Mouse (Mus musculus): Measurements from ENCODE around the gene Krtap29-1. TPM values are rescaled to one million over a fixed set of nuclear protein-coding genes. Genes with fewer than 3 reads are reported as not detected.

The Krtap29-1 gene
- polyA plus RNA-seq (2012; rRNA removed) = not detected in 2 replicates

GRCm38 (mm10) chr11:99978953-99979352, at the start of gene Krtap29-1:
Gene Krtap29-1 (minus strand): TSS chr11:99979053.

GRCm38 (mm10) chr11:100016112-100016511, 37.3 kb upstream of the Krtap29-1 start, which contains the start of gene Krt33a:
Gene Krt33a (minus strand): TSS chr11:100016212.

GRCm38 (mm10) chr11:99993620-99994383, 14.9 kb upstream of the Krtap29-1 start, which contains the start of gene Krtap17-1:
Gene Krtap17-1 (minus strand): TSS chr11:99993994.

GRCm38 (mm10) chr11:99986180-99986647, 7.4 kb upstream of the Krtap29-1 start, which contains the start of gene Krtap16-1:
Gene Krtap16-1 (minus strand): TSS chr11:99986597.

GRCm38 (mm10) chr11:99948175-99948574, 30.7 kb downstream of the Krtap29-1 start, which contains the start of gene Krtap9-5:
Gene Krtap9-5 (plus strand): TSS chr11:99948475.

GRCm38 (mm10) chr11:99935991-99936390, 42.9 kb downstream of the Krtap29-1 start, which contains the start of gene Krtap31-2:
Gene Krtap31-2 (plus strand): TSS chr11:99936291.

Other genes starting within 250 kb of the Krtap29-1 start
- gene Gm14180, start 244.8 kb downstream of the Krtap29-1 start, polyA plus RNA-seq (2012; rRNA removed) = not detected in 2 replicates
- gene Gm11595, start 206.1 kb downstream of the Krtap29-1 start, polyA plus RNA-seq (2012; rRNA removed) = not detected in 2 replicates
- not detected in 2 replicates for gene Krtap4-8, start 198.3 kb downstream of the Krtap29-1 start, polyA plus RNA-seq (2012; rRNA removed)
- not detected in 2 replicates for gene Krtap4-9, start 193.9 kb downstream of the Krtap29-1 start, polyA plus RNA-seq (2012; rRNA removed)
- not detected in 2 replicates for gene Gm11596, start 185.6 kb downstream of the Krtap29-1 start, polyA plus RNA-seq (2012; rRNA removed)
- gene Gm11569, start 180.1 kb downstream of the Krtap29-1 start, polyA plus RNA-seq (2012; rRNA removed) = 0.33 TPM in 1 of 2 replicates, not detected in the other
- not detected in 2 replicates for gene Gm11554, start 174.6 kb downstream of the Krtap29-1 start, polyA plus RNA-seq (2012; rRNA removed)
- not detected in 2 replicates for gene Krtap4-13, start 169.2 kb downstream of the Krtap29-1 start, polyA plus RNA-seq (2012; rRNA removed)
- gene Gm11564, start 163.4 kb downstream of the Krtap29-1 start, polyA plus RNA-seq (2012; rRNA removed) = not detected in 2 replicates
- not detected in 2 replicates for gene 2300003K06Rik, start 141.0 kb downstream of the Krtap29-1 start, polyA plus RNA-seq (2012; rRNA removed)
- 0.13 TPM in 1 of 2 replicates, not detected in the other for gene Krtap4-16, start 127.4 kb downstream of the Krtap29-1 start, polyA plus RNA-seq (2012; rRNA removed)
- not detected in 2 replicates for gene Gm11568, start 121.1 kb downstream of the Krtap29-1 start, polyA plus RNA-seq (2012; rRNA removed)
- gene Gm11559, start 114.6 kb downstream of the Krtap29-1 start, polyA plus RNA-seq (2012; rRNA removed) = not detected in 2 replicates
- gene Krtap9-1, start 105.7 kb downstream of the Krtap29-1 start, polyA plus RNA-seq (2012; rRNA removed) = not detected in 2 replicates
- gene Gm11567, start 99.9 kb downstream of the Krtap29-1 start, polyA plus RNA-seq (2012; rRNA removed) = not detected in 2 replicates
- gene Krtap31-1, start 71.1 kb downstream of the Krtap29-1 start, polyA plus RNA-seq (2012; rRNA removed) = not detected in 2 replicates
- gene Gm11565, start 64.3 kb downstream of the Krtap29-1 start, polyA plus RNA-seq (2012; rRNA removed) = not detected in 2 replicates
- not detected in 2 replicates for gene Krtap31-2, start 42.8 kb downstream of the Krtap29-1 start, polyA plus RNA-seq (2012; rRNA removed)
- gene Krtap9-5, start 30.6 kb downstream of the Krtap29-1 start, polyA plus RNA-seq (2012; rRNA removed) = not detected in 2 replicates
- gene Krtap16-1, start 7.5 kb upstream of the Krtap29-1 start, polyA plus RNA-seq (2012; rRNA removed) = not detected in 2 replicates
- gene Krtap17-1, start 14.9 kb upstream of the Krtap29-1 start, polyA plus RNA-seq (2012; rRNA removed) = 0.32 TPM in 1 of 2 replicates, not detected in the other
- not detected in 2 replicates for gene Krt33a, start 37.2 kb upstream of the Krtap29-1 start, polyA plus RNA-seq (2012; rRNA removed)
- gene Krt33b, start 50.8 kb upstream of the Krtap29-1 start, polyA plus RNA-seq (2012; rRNA removed) = not detected in 2 replicates
- not detected in 2 replicates for gene Krt34, start 62.5 kb upstream of the Krtap29-1 start, polyA plus RNA-seq (2012; rRNA removed)
- gene Krt31, start 71.5 kb upstream of the Krtap29-1 start, polyA plus RNA-seq (2012; rRNA removed) = not detected in 2 replicates
- gene Krt32, start 109.2 kb upstream of the Krtap29-1 start, polyA plus RNA-seq (2012; rRNA removed) = not detected in 2 replicates
- gene Krt35, start 117.2 kb upstream of the Krtap29-1 start, polyA plus RNA-seq (2012; rRNA removed) = not detected in 2 replicates
- gene Krt36, start 126.6 kb upstream of the Krtap29-1 start, polyA plus RNA-seq (2012; rRNA removed) = 0.98 and 1.9 TPM in 2 replicates
- 0.08 and 0.31 TPM in 2 replicates for gene Krt13, start 142.5 kb upstream of the Krtap29-1 start, polyA plus RNA-seq (2012; rRNA removed)
- gene Krt15, start 156.9 kb upstream of the Krtap29-1 start, polyA plus RNA-seq (2012; rRNA removed) = 0.41 and 0.70 TPM in 2 replicates
- gene Krt19, start 169.6 kb upstream of the Krtap29-1 start, polyA plus RNA-seq (2012; rRNA removed) = 4,854 and 4,867 TPM in 2 replicates
- not detected in 2 replicates for gene Krt9, start 214.2 kb upstream of the Krtap29-1 start, polyA plus RNA-seq (2012; rRNA removed)
- 1.2 and 1.8 TPM in 2 replicates for gene Krt14, start 228.5 kb upstream of the Krtap29-1 start, polyA plus RNA-seq (2012; rRNA removed)

Measured in colon, adult 2 months (tissue).